10 mouse cellular contexts compared by ENCODE assay signal in the genomic region with DNA sequence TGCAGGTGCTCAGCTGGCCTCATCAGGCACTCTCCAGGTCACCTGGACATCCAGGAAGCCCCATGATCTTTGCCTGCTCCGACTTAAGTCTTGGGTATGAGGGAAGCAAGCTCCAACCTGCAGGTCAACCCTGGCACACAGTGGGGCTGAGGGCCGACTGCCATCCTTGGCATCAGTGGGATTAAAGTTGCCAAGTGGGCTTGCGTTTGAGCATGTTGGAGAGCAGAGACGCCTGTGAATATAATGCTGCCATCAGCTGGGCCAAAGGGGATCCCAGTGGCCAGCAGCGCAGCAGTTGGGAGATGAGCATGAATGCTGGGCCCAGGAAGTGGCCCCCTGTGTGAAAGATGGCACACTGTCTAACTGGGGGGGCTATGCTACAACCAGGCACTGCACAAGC.
"Had no signal": no experiment of that assay in that cellular context is flagged by ENCODE, and none has a peak within 500 bp of the region (broad histone marks: within the 10 kb centered on the region; RNA-seq: fewer than 3 reads in every experiment).

No protein-coding gene starts in this region.

- H3K27ac ChIP-seq: kidney, postnatal 0 days; layer of hippocampus, adult 2 months; liver, embryonic 13.5 days had no signal

- DNase-seq: kidney, postnatal 25 days; liver, embryonic 13.5 days; lung, adult 2 months; lung, postnatal 14 days; lung, postnatal 4 days; midbrain, embryonic 14.5 days; thymus, adult 18-20 months; thymus, postnatal 36 days had no signal

- H3K4me1 ChIP-seq: liver, embryonic 13.5 days had no signal

- H3K27me3 ChIP-seq: liver, embryonic 13.5 days had no signal

- H3K4me3 ChIP-seq: layer of hippocampus, adult 2 months; liver, embryonic 13.5 days had no signal
